Comparison of ENCODE assay signal across 8 mouse cellular contexts in genomic region chr3:52103531-52104181, GRCm38 (mm10). TPM values are rescaled to one million over a fixed set of nuclear protein-coding genes. Genes with fewer than 3 reads are reported as not detected.
DNase-seq lines count a peak whose midpoint lies in the region; ATAC-seq and TF ChIP-seq lines count a peak whose summit lies in the region.

No protein-coding gene starts in this region.

- DNase-seq in NIH3T3 (ENCODE audit: low read depth) = peak; percentile 58
- peak; percentile 72 to 81 for DNase-seq in cerebellum, adult 2 months
- peak; percentile 44 to 45 for DNase-seq in frontal cortex, postnatal 14 days (ENCODE audit: low spot score in 2 of 2)
- DNase-seq in layer of hippocampus, postnatal 25 days (ENCODE audit: extremely low spot score in 1 of 2, low spot score in 1 of 2) = peak; percentile 37 to 47
- peak; percentile 62 for DNase-seq in lung, postnatal 10 days
- peak; percentile 62 for DNase-seq in right cerebral cortex, adult 18-20 months
- DNase-seq in urinary bladder, postnatal 14 days (ENCODE audit: low spot score) = peak; percentile 58

- peak overlapping the region; percentile 98 for H3K9ac ChIP-seq in hindbrain, embryonic 13.5 days

- no peak for TF ChIP-seq CTCF in cerebellum, adult 2 months (IDR thresholded peaks at IDR 0.05; ENCODE audit: borderline replicate concordance, insufficient read depth, low read depth, low read length)

- peak overlapping the region; percentile 83 for H3K4me2 ChIP-seq in hindbrain, embryonic 13.5 days

- no peaks in the 10 kb centered on the region for H3K27me3 ChIP-seq in cerebellum, adult 2 months (ENCODE audit: control insufficient read depth, insufficient read depth, low read length)
- H3K27me3 ChIP-seq in hindbrain, embryonic 13.5 days = no peaks in the 10 kb centered on the region

- peak overlapping the region; percentile 72 for H3K27ac ChIP-seq in cerebellum, adult 2 months (ENCODE audit: insufficient read depth, low read length)
- H3K27ac ChIP-seq in hindbrain, embryonic 13.5 days = peak overlapping the region; percentile 99

- H3K4me3 ChIP-seq in cerebellum, adult 2 months (replicated peaks; ENCODE audit: insufficient read depth, low read depth, low read length) = peak overlapping the region; percentile 77
- H3K4me3 ChIP-seq in hindbrain, embryonic 13.5 days = peak overlapping the region; percentile 82

- H3K4me1 ChIP-seq in cerebellum, adult 2 months (ENCODE audit: control insufficient read depth, insufficient read depth, low read length) = no peaks in the 10 kb centered on the region; the same call in 1 of the 2 replicates
- H3K4me1 ChIP-seq in hindbrain, embryonic 13.5 days (replicated peaks) = peaks cover 16% of the 10 kb centered on the region

- H3K9me3 ChIP-seq in hindbrain, embryonic 13.5 days = no peaks in the 10 kb centered on the region

- ATAC-seq in hindbrain, embryonic 13.5 days (ENCODE audit: low FRiP score) = no peak

- no peak for TF ChIP-seq POLR2A in cerebellum, adult 2 months (IDR thresholded peaks at IDR 0.05; ENCODE audit: borderline replicate concordance, insufficient read depth, low read length)

- WGBS in cerebellum, adult 2 months = under 1% methylated on average over 55 of the region's 55 CpGs
- WGBS in hindbrain, embryonic 13.5 days = under 1% methylated on average over 55 of the region's 55 CpGs

- no peaks in the 10 kb centered on the region for H3K36me3 ChIP-seq in hindbrain, embryonic 13.5 days

RNA-seq across cellular contexts. Expression of gene Maml3, which starts 1.2 kb away (rescaled TPM):
- 6.5 and 7.8 TPM in 2 replicates for polyA plus RNA-seq in cerebellum, adult 2 months (2012; rRNA removed)
- polyA plus RNA-seq in hindbrain, embryonic 13.5 days (2015; fragmentation: Nextera tagmentation; extraction: Ambion mirVana) = 8.2 TPM in 2 replicates
- 10 to 100 TPM in 1 of 2 experiments, 1 to 10 TPM in 1; 7.3 to 10.0 TPM for total RNA-seq in layer of hippocampus, postnatal 25 days (2021)
